Mouse (Mus musculus): ENCODE measurements around the gene Rhox10.
"Not testable (repeated sequence)": the region's sequence is repeated elsewhere in the genome, so short reads cannot be mapped to it uniquely, and the experiment has no call there.

Rhox10 gene
- long read RNA-seq, experiment 1, result 0 reads
- long read RNA-seq, experiment 2, result 0 reads

- intact Hi-C loops (cut with DNase I), result no loop called here
Observed at GRCm38 (mm10) chrX:38066175-38066574, at the start of gene Rhox10. Rhox10 (plus strand) TSS chrX:38066475.

DNA sequence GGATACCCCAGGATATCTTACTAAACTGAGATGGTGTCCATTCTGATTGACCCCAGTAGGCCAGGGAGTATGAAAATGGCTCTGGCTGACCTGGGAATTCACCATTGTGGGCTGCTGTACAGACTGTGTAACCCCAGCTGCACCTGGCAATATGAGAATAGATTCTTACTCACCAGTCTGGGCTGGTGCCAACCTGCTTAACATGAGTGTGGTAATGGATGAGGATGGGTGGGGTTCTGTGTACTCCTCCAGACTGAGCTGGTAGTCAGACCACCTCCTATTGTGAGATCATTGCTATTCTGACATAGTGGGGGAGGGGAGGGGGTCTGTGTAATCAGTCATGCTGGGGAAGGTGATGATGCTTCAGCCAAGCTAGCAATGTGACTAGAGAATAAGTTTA is 47.7 kb upstream of the Rhox10 start, which contains the start of gene Btg1-ps1:
Gene Btg1-ps1 (minus strand): TSS at position 219 of the 400 bp plus-strand sequence.
- intact Hi-C loops (cut with DNase I), result not testable (repeated sequence)

- intact Hi-C loops (cut with DNase I), result no loop called here
Observed at GRCm38 (mm10) chrX:38033841-38034240, 32.4 kb upstream of the Rhox10 start.

DNA sequence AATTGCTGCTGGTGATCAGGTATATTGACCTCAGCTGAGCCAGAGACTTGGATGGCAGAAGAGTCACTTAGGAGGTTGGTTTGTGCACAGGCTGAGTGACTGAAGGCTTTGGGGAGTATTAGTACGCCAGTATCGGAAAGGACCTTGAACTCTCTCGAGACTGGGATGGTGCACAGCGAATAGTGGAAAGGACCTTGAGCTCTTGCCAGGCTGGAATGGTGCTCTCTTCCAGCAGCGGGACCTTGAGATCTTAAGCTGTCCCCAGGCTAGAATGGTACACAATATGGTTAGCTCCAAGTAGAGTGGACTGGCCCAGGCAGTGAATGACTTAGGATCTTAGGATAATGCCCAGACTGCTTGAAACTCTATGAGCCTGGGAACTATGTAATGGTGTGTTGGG is 26.6 kb upstream of the Rhox10 start:
- intact Hi-C loops (cut with DNase I), result no loop called here

DNA sequence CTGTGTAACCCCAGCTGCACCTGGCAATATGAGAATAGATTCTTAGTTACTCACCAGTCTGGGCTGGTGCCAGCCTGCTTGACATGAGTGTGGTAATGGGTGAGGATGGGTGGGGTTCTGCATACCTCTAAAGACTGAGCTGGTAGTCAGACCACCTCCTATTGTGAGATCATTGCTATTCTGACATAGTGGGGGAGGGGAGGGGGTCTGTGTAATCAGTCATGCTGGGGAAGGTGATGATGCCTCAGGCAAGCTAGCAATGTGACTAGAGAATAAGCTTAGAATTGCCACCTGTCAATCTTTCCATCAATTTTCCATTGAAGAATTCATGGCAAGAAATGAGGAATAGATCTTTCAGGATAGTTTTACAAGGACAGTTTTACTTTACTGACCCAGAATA is 23.3 kb upstream of the Rhox10 start, which contains the start of gene Btg1-ps2:
Gene Btg1-ps2 (minus strand): TSS at position 101 of the 400 bp plus-strand sequence.
- intact Hi-C loops (cut with DNase I), result not testable (repeated sequence)

- intact Hi-C loops (cut with DNase I), result loop anchor here (5.0 kb wide), 1 partner anchor 116 kb away; no protein-coding TSS in a partner anchor
Observed at GRCm38 (mm10) chrX:38061544-38061943, 4.7 kb upstream of the Rhox10 start.

DNA sequence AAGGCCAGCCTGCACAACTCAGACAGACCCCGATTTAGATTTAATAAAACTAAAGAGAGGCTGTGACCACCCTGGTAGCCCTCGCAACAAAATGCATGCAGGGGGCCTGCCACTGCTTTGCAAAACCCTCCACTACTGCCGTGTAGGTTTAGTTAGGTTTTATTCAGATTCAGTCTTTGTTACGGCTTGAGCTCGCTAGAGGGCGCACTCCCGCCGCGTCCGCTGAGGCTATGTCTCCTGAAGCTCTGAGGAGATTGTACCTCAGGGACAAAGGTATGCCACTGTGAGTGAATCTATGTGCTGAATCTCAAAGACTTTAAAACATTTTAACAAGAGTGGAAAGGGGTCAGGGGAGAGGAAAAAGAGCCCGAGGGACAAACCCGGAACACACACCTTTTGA is 18.0 kb downstream of the Rhox10 start:
- intact Hi-C loops (cut with DNase I), result loop anchor here (10.0 kb wide), 1 partner anchor 91 kb away; no protein-coding TSS in a partner anchor

DNA sequence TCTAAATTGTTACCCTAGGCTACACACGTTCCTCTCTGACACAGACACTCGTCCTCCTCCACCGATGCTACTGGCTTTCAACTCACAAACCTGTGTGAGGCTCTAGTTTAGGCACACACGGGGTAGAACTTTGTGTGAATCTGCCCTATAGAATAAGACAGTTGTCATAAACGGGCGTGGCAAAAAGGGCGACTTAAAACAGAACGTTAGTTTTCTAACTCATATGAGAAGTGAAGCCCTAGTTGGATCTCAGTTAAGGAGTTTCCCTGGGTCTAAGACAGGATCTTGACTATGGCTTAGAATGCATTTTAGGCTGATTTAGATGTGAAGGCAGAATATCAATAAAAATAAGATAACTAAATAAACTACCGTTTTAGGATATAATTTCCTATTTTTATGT is 18.8 kb downstream of the Rhox10 start, which contains the start of gene Rhox11:
Gene Rhox11 (minus strand): TSS at position 101 of the 400 bp plus-strand sequence.
- intact Hi-C loops (cut with DNase I), result loop anchor here (10.0 kb wide), 1 partner anchor 90 kb away; no protein-coding TSS in a partner anchor

GRCm38 (mm10) chrX:38110807-38111206 is 44.5 kb downstream of the Rhox10 start, which contains the start of gene Rhox12:
Rhox12 (minus strand) TSS chrX:38110907.
- intact Hi-C loops (cut with DNase I), result no loop called here

DNA sequence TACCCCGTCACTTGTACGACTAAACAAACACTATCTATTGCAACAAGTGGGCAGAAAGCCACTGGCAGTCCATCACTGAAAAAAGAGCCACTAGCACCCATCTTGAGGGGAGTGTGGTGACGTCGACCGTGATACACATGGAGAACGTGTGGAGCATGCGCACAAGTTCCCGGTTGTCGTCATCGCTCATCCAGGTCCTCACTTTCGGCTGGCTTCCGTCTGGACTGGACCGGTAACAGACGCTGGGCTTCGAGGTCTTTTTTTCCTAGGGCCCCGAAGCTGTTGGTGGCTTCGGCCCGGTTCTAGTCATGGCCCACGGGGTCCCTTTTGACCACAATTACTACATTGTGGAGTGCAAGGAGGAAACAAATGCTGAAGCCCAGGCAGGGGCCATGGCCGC is 54.7 kb downstream of the Rhox10 start, which contains the start of gene Rhox13:
Gene Rhox13 (plus strand): TSS at position 238 of the 400 bp plus-strand sequence.
- intact Hi-C loops (cut with DNase I), result no loop called here

Measured in adrenal gland (tissue).